Mouse (Mus musculus) splenic B cell, adult 2 months (primary cell): ENCODE measurements at regions not wholly inside any gene's neighbourhood (a gene's known extent, or its start where the extent isn't known, plus 50 kb on each side); places are given as distances from the start of the nearest gene placed in this dataset.
"Not testable (repeated sequence)": the region's sequence is repeated elsewhere in the genome, so short reads cannot be mapped to it uniquely, and the experiment has no call there.

Experiments used
- DNase-seq: peaks from one replicate; pipeline ENCODE4 v3.0.0-alpha.2; 2011; ENCODE audit warnings: low read depth, low spot score
- H3K27me3 ChIP-seq: 2 replicates; pipeline ENCODE4 v1.6.1; 2012; ENCODE audit warnings: mild to moderate bottlenecking, low read length, moderate library complexity, mixed read lengths; ENCODE audit not compliant: control insufficient read depth, poor library complexity, insufficient read depth, severe bottlenecking
- H3K36me3 ChIP-seq: 2 replicates; pipeline ENCODE4 v1.6.1; 2012; ENCODE audit warnings: mild to moderate bottlenecking, low read length, moderate library complexity, mixed read lengths; ENCODE audit not compliant: control insufficient read depth, poor library complexity, insufficient read depth, severe bottlenecking

- H3K27me3 ChIP-seq: no peaks in the 10 kb centered on the region
- DNase-seq: no peak
- no peaks in the 10 kb centered on the region for H3K36me3 ChIP-seq
Observed at GRCm38 (mm10) chr7:69167456-69167855, 418.4 kb upstream of the Arrdc4 start.

GRCm38 (mm10) chr7:69161916-69162315 lies 412.9 kb upstream of the Arrdc4 start:
- no peaks in the 10 kb centered on the region for H3K36me3 ChIP-seq
- no peaks in the 10 kb centered on the region for H3K27me3 ChIP-seq

GRCm38 (mm10) chr7:69142351-69142750 lies 393.3 kb upstream of the Arrdc4 start:
- no peaks in the 10 kb centered on the region for H3K36me3 ChIP-seq
- no peak for DNase-seq
- no peaks in the 10 kb centered on the region for H3K27me3 ChIP-seq

More at GRCm38 (mm10) chr7:69161916-69162315, 412.9 kb upstream of the Arrdc4 start:
- DNase-seq: no peak

GRCm38 (mm10) chr7:69133441-69133840 lies 384.4 kb upstream of the Arrdc4 start:
- Histone ChIP-seq H3K27me3 (no peaks in the 10 kb centered on the region), H3K36me3 (no peaks in the 10 kb centered on the region)
- DNase-seq: no peak

- H3K36me3 ChIP-seq, H3K27me3 ChIP-seq, DNase-seq: not testable (repeated sequence)
Observed at GRCm38 (mm10) chr7:69101770-69102169, 352.7 kb upstream of the Arrdc4 start.

- no peak for DNase-seq
- Histone ChIP-seq H3K27me3 (no peaks in the 10 kb centered on the region), H3K36me3 (no peaks in the 10 kb centered on the region)
Observed at GRCm38 (mm10) chr7:69097587-69098095, 348.6 kb upstream of the Arrdc4 start.

GRCm38 (mm10) chr7:69074780-69075179 lies 325.7 kb upstream of the Arrdc4 start:
- H3K36me3 ChIP-seq: no peaks in the 10 kb centered on the region
- no peaks in the 10 kb centered on the region for H3K27me3 ChIP-seq
- DNase-seq: no peak

GRCm38 (mm10) chr7:69062994-69063393 lies 314.0 kb upstream of the Arrdc4 start:
- Histone ChIP-seq H3K27me3 (no peaks in the 10 kb centered on the region), H3K36me3 (no peaks in the 10 kb centered on the region)
- DNase-seq: no peak

- no peak for DNase-seq
- Histone ChIP-seq H3K36me3 (no peaks in the 10 kb centered on the region), H3K27me3 (no peaks in the 10 kb centered on the region)
Observed at GRCm38 (mm10) chr7:69062506-69062905, 313.5 kb upstream of the Arrdc4 start.

GRCm38 (mm10) chr7:69062094-69062493 lies 313.1 kb upstream of the Arrdc4 start:
- no peak for DNase-seq
- Histone ChIP-seq H3K36me3 (no peaks in the 10 kb centered on the region), H3K27me3 (no peaks in the 10 kb centered on the region)

- DNase-seq: no peak
- H3K27me3 ChIP-seq: no peaks in the 10 kb centered on the region
Observed at GRCm38 (mm10) chr7:69061242-69061641, 312.2 kb upstream of the Arrdc4 start.

GRCm38 (mm10) chr7:69016575-69016974 lies 267.5 kb upstream of the Arrdc4 start:
- Histone ChIP-seq H3K36me3 (no peaks in the 10 kb centered on the region), H3K27me3 (no peaks in the 10 kb centered on the region)
- no peak for DNase-seq

More at GRCm38 (mm10) chr7:69061242-69061641, 312.2 kb upstream of the Arrdc4 start:
- H3K36me3 ChIP-seq: no peaks in the 10 kb centered on the region

- Histone ChIP-seq H3K27me3 (no peaks in the 10 kb centered on the region), H3K36me3 (no peaks in the 10 kb centered on the region)
- DNase-seq: no peak
Observed at GRCm38 (mm10) chr7:69015047-69015446, 266.0 kb upstream of the Arrdc4 start.

- no peak for DNase-seq
- no peaks in the 10 kb centered on the region for H3K27me3 ChIP-seq
- H3K36me3 ChIP-seq: no peaks in the 10 kb centered on the region
Observed at GRCm38 (mm10) chr7:69007237-69007636, 258.2 kb upstream of the Arrdc4 start.

GRCm38 (mm10) chr7:68988061-68988460 lies 239.0 kb upstream of the Arrdc4 start:
- Histone ChIP-seq H3K27me3 (no peaks in the 10 kb centered on the region), H3K36me3 (no peaks in the 10 kb centered on the region)
- DNase-seq: no peak

- Histone ChIP-seq H3K27me3 (no peaks in the 10 kb centered on the region), H3K36me3 (no peaks in the 10 kb centered on the region)
- DNase-seq: no peak
Observed at GRCm38 (mm10) chr7:68983937-68984336, 234.9 kb upstream of the Arrdc4 start.
